Mouse (Mus musculus) frontal cortex, adult (tissue): Measurements from ENCODE around the gene Sirt2.

ENCODE experiments used
- ATAC-seq: cut with Nextera tagmentation; 2 replicates; pipeline ENCODE4 v1.9.2; 2017; ENCODE audit warnings: mild to moderate bottlenecking, moderate library complexity, mixed read lengths; ENCODE audit not compliant: low TSS enrichment

Gene Sirt2

GRCm38 (mm10) chr7:28833723-28834347, 67.3 kb downstream of the Sirt2 start, which contains the start of gene Lgals4:
Lgals4 (plus strand) TSS chr7:28833854.
- ATAC-seq: no peak

GRCm38 (mm10) chr7:28836936-28837335, 70.4 kb downstream of the Sirt2 start:
- ATAC-seq: no peak
